Mouse (Mus musculus) mouse trophoblast stem cell (cell line): Measurements from ENCODE around the gene Slc46a1.

ENCODE experiments used
- in situ Hi-C, 2 experiments: fragments of 300-500 bp; cut with MseI, MboI; formaldehyde crosslinking; loops; 2 replicates in 1 of 2; 3 replicates in 1 of 2; pipeline ENCODE4 v1.15.1; 2025

Gene Slc46a1

GRCm38 (mm10) chr11:78500623-78501202, 35.2 kb downstream of the Slc46a1 start:
- in situ Hi-C loops = no loop called here

GRCm38 (mm10) chr11:78501529-78501928, 36.0 kb downstream of the Slc46a1 start:
- in situ Hi-C loops = no loop called here

DNA sequence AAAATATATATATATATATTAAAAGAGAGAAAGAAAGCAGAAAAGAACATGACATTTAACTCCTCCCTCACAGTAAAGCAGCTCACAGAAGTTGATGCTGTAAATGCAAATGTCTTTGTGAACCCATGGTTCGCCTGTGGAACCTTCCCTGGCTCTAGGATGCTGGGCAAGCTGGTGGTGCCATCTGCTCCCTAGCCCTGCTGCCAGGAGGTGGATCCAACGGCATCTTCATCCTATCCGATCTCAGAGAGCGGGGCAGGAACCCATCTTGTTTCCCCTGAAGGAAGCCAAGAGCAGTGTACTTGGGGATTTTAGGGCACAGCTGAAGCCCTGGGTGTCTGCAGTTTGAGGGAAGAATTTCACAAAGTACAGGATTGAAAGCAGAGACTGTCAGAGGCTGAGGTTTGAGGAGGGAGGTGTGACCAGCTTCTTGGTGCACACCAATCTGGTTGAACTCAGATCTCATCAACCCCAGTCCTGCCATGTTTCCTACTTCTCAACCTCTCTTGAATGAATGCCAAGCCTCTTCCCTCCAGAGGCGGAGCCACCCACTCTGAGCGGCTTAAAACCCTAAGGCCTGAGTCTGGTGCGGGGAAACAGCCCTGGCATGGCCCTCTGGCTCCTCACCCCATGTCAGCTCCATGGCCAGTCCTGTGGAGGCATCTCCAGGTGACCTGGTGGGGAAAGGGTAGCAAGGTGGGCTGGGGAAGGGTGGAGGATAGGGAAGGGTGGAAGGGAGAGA, 37.6 kb downstream of the Slc46a1 start, which contains the start of gene Sebox:
Gene Sebox, plus strand, starts transcription at position 539 of the 742 bp plus-strand sequence.
- in situ Hi-C loops = no loop called here

- in situ Hi-C loops = no loop called here
Observed at GRCm38 (mm10) chr11:78505430-78505829, 39.9 kb downstream of the Slc46a1 start.

GRCm38 (mm10) chr11:78509148-78509547, 43.7 kb downstream of the Slc46a1 start:
- in situ Hi-C loops = no loop called here

GRCm38 (mm10) chr11:78512025-78512957, 46.8 kb downstream of the Slc46a1 start, which contains the start of the genes Tmem199 and Poldip2:
Gene Tmem199, minus strand, starts transcription at chr11:78512172.
Gene Poldip2, plus strand, starts transcription at chr11:78512193.
- in situ Hi-C loops = no loop called here

DNA sequence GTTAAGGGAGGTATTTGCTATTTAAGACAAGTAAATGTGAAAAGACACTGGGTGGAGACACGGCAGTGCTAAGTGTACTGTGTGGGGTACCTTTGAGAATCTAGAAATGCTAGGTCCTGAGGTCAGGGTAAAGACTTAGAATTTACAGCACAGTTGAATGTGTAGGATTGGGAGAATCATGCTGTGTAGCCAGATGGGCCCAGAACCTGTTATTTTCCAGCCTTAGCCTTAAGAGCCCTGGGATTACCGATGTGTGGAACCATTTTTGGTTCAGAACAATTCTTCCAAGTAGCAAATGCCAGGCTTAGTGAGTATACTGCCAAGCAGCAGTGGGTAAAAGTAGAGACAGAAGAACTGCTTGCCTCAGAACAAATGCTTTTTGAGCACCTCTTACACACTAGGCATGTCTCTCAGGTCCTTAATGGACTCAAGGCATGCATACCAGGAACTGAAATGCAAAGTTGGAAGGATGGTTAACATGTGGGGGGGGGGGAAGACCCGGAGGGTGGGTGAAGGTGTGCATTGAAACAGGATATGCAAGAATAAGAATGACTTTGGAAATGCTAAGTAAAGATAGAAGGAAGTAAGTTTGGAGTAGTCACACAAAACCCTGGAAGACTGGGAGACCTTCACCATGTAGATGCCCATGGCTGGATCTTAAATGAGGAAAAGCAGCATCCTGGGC, 47.8 kb downstream of the Slc46a1 start:
- in situ Hi-C loops = no loop called here

- in situ Hi-C loops = no loop called here
Observed at GRCm38 (mm10) chr11:78515549-78516325, 50.2 kb downstream of the Slc46a1 start.

DNA sequence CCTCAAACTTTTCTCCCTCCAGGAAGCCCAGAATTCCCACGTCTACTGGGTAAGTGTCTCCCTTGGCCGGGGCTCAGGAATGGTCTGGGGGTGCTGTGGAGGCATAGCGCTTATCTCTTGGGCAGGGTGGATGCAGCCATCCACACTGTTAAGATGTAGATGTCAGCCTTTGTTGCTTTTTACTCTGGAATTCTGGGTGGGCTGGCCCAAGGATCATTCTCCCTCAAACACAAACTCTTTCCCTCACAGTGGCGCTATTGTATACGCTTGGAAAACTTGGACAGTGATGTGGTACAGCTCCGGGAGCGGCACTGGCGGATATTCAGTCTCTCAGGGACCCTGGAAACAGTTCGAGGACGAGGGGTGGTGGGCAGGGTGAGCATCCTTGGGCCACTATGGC, 53.4 kb downstream of the Slc46a1 start:
- in situ Hi-C loops = no loop called here
